Mouse (Mus musculus): ENCODE measurements around the gene Kcnf1.
"Not testable (repeated sequence)": the region's sequence is repeated elsewhere in the genome, so short reads cannot be mapped to it uniquely, and the experiment has no call there.

The Kcnf1 gene

DNA sequence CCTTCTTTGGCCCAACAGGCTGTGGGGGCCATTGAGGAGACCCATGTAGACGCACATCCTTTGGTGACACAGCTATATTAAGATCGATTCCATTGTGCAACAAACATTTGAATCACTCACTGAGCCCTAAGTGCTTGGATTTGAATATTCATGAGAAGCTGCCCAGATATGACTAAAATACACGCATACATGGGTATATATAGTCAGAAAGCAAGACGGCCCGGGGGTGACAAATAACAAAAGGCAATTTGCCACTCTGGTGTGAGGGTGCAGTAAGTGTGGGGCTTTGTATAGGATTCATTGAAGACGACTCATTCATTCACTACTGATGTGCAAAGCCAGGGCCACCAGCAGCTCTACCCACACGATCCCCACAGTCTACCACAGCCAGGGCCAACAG, 17.1 kb downstream of the Kcnf1 start:
- DNase-seq (ENCODE audit: low read depth, low spot score) = no peak

- DNase-seq (ENCODE audit: low read depth, low spot score) = no peak
These were observed 19.1 kb downstream of the Kcnf1 start for GRCm38 (mm10) chr12:17157558-17157957.

DNA sequence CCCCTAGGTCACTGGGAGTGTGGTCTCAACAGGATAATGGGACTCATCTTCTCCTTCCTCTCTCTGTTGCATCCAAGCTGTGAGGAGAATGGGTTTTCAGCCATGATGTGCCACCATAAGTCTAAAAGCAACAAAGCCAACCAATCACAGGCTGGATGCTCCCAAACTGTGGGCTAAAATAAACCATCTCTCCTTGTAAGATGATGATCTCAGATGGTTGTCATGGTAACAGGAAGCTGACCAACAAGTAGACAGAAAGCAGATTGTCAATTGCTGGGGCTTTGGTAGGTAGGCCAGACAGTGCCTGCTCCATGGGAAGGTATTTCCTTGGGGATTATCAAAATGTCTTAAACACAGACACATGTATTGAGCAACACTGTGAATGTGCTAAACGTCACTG, 20.9 kb downstream of the Kcnf1 start:
- no peak for DNase-seq (ENCODE audit: low read depth, low spot score)

GRCm38 (mm10) chr12:17152840-17153239, 23.8 kb downstream of the Kcnf1 start:
- DNase-seq (ENCODE audit: low read depth, low spot score) = no peak

DNA sequence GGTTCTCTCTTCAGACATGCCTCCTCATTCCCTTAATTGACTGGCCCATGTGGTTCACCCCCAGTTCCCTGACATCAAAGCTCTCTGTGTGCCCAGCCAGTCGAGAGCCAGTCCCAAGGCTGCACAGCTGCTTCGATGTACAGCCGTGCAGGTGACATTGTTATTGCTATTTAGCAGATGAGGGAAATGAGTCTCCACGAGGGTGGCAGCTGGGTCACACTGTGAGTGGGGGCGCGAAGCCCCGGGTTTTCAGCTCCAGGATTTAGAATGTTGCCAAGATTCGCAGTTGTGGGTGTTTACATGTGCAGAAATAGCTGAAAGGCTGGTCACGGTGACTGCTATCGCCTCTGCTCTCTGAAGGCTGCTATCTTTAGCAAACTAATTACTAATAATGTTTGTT, 27.8 kb downstream of the Kcnf1 start:
- DNase-seq (ENCODE audit: low read depth, low spot score) = no peak

DNA sequence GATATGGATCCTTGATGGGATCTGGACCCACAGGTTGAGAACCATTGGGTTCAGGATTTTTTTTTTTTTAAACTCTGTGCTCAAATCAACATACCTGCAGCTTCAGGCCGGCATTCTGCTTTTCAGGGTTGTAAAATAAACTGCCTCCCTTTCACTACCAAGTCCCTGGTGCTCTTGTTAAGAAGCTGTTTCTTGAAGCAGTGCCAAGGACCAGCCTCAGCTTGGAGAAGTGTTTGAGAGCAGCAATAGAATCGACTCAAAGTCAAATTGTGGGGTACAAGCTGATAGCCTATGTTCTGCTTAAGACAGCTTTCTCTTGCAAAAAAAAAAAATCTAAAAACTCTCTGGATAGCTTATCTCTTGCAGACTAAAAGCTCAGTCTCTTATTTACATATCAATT, 34.9 kb downstream of the Kcnf1 start:
- DNase-seq (ENCODE audit: low read depth, low spot score) = no peak

DNA sequence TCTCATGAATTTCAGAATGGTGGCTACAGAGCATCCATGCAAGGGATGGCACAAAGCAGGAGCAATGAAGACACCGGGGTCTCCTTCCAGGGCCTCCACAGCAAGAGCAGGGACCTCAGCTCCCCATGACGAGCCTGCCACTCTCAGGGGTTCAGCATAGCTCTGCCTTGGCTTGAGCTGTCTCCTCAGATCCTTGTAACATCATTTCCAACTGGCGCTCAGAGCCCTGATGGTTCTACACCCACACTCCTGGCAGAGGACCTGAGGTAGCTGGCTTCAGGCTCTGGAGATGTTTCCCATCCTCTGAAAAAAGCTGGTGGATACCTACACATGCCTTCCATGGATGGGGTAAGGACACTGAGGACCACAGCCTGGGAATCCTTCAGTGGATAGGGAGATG, 36.3 kb downstream of the Kcnf1 start:
- DNase-seq (ENCODE audit: low read depth, low spot score) = no peak

DNA sequence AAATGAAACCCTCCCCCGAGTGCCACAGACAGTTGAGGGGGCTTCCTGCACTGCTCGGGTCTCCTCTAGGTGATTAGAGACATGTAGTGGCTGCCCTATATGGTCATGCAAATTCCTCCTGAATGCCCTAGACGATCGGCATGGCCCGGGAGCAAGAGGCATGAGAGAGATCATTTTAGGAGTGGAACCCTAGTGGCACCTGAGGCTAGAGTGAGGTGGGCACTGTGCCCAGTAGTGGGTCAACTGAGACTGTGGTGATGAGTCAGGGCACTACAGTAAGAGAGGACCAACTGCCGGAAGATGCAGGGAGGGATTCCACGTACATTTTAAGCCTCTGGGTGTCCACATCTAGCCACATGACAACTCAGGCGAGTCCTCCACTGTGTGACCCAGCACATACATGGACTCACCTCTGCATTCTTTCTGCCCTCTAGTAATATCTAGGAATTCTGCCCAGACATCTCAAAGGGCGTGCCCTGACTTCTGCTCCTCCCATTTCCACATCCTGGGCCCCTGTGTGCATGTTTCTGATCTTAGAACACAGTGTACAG, 42.1 kb downstream of the Kcnf1 start:
- no peak for DNase-seq (ENCODE audit: low read depth, low spot score)

DNA sequence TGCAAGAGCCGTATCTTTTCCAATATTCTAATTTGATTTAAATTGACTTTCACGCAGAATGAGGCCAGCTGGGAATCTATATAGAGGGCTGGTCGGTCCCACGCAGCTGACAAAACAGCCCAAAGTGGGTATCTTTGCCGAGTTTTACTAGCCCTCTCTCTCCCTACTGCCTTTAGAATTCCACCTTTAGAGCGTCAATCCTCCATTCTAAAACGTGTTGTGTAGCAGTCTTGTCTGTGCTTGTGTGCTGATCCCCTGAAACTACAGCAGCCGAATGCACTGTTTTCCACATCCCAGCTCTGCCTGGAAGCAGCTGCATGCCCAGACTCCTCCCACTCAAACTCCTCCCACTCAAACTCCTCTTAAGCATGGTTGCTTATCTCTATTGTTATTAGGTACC, 44.4 kb downstream of the Kcnf1 start:
- no peak for DNase-seq (ENCODE audit: low read depth, low spot score)

- no peak for DNase-seq (ENCODE audit: low read depth, low spot score)
These were observed 45.1 kb downstream of the Kcnf1 start for GRCm38 (mm10) chr12:17131563-17131962.

DNA sequence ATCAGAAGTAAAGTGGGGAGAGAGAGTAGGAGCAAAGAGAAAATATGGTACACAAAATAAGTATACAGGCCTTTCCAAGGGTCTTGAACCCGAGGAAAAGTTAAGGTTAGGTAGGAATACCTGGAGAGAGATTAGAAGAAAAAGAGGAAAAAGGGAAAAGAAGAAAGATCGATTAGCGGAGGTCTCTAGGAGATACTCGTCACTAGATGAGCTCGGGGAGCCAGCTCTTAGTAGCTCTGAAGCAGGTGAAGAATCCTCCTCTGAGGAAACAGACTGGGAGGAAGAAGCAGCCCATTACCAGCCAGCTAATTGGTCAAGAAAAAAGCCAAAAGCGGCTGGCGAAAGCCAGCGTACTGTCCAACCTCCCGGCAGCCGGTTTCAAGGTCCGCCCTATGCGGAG, 53.8 kb downstream of the Kcnf1 start:
- not testable (repeated sequence) for DNase-seq (ENCODE audit: low read depth, low spot score)
